Mouse (Mus musculus): Measurements from ENCODE around the gene Tfam. TPM values are rescaled to one million over a fixed set of nuclear protein-coding genes. Genes with fewer than 3 reads are reported as not detected.

Gene Tfam
- polyA plus RNA-seq, 1 experiment from 2014 or later: 116 TPM

- peak; percentile 69 for DNase-seq (ENCODE audit: low spot score)
Observed at GRCm38 (mm10) chr10:71225894-71226293, 12.2 kb downstream of the Tfam start.

GRCm38 (mm10) chr10:71223101-71223500, 15.0 kb downstream of the Tfam start:
- DNase-seq (ENCODE audit: low spot score): no peak

- DNase-seq (ENCODE audit: low spot score): no peak
Observed at GRCm38 (mm10) chr10:71222639-71223038, 15.4 kb downstream of the Tfam start.

- peak; percentile 71 for DNase-seq (ENCODE audit: low spot score)
Observed at GRCm38 (mm10) chr10:71218228-71218892, 19.7 kb downstream of the Tfam start.

- no peak for DNase-seq (ENCODE audit: low spot score)
Observed at GRCm38 (mm10) chr10:71215996-71216395, 22.1 kb downstream of the Tfam start.

DNA sequence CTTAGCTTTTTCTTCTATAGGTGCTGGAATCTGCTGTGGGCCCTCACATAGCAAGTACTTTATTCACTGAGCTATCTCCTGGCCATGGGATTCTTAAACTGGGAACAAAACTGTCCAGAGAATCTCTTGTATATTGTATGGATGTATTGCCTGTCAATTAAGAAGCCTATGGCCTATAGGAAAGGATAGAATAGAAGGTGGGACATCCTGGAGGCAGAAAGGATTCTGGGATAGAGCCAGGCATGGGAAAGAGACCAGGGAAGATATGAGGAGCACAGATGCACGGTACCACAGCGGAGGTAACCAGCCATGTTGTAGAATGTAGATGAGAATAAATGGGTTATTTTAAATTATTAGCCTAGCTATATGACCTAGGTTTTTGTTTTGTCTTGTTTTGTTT, 36.6 kb downstream of the Tfam start:
- DNase-seq (ENCODE audit: low spot score): no peak

DNA sequence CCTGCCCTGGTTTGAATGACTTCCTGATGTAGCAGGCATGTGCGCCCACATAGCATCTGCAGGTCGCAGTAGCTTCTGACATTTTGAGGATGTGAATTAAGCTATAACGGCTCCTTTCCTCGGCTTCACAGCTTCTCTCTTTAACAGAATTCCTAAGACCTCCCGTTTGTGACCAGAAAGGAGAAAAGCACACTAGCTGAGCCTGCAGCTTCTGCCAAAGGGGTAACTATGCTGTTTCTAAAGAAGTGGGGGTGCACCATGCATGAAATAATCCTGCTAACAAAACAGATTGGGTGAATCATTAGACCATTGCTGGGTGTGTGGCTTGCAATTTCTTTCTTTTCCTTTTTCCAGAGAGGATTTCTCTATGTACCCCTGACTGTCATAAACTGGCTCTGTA, 37.1 kb downstream of the Tfam start:
- DNase-seq (ENCODE audit: low spot score): no peak

- no peak for DNase-seq (ENCODE audit: low spot score)
Observed at GRCm38 (mm10) chr10:71198676-71199075, 39.4 kb downstream of the Tfam start.

GRCm38 (mm10) chr10:71197036-71197785, 40.9 kb downstream of the Tfam start:
- DNase-seq (ENCODE audit: low spot score): no peak

DNA sequence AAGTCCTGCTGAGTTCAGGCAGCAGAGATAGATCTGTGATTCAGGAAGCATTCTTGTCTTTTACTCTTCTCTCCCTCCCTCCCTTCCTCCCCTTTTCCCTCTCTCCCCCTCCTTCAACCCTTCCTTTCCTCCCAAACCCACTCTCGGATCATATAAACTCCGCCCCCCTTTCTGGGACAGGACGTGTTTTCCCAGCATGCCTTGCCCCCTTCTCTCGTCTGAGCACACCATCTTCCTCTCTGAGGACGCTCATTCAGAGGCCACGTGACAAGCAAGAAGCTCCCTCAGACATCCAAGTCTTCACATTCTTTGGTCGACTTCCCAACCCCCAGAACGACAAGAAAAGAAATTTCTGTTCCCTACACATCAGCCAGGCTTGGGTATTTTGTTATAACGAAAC, 42.6 kb downstream of the Tfam start:
- DNase-seq (ENCODE audit: low spot score): no peak

- no peak for DNase-seq (ENCODE audit: low spot score)
Observed at GRCm38 (mm10) chr10:71194713-71195112, 43.4 kb downstream of the Tfam start.

DNA sequence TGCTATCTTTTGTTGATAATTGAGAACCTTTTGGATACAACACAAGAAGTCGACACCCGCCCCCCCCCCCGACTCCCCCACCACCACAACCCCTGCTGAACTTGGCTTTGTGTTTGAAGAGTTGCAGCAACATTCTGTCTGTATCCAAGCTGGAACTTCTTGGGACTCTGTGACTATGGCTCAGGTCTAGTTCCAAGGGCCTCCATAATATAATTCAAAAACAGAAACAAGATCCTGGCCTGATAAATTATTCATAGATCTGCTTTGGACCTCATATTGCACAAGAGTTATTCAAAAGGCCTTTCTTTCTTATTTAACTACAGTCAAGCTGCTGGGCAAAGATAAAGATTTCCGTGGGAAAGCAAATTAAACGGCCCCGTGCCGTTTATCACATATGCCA, 44.8 kb downstream of the Tfam start:
- DNase-seq (ENCODE audit: low spot score): no peak

DNA sequence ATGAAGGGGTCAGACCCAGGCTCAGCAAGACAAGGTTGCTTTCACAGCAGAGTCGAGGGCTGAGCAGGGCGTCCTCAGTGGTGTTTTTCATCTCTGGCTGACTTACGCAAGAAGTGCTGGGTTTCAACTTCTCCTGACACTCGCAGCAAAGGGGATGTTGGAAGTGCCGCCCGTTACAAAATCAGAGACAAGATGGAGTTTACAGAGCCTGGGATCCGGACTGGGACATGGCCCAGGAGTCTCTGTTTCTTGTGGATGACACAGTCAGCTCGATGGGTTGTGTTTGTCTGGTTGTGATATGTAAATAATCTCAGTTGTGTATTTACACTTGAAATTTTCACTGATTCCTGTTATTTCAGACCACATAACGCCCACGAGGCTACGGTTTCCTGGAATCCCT, 45.2 kb downstream of the Tfam start:
- no peak for DNase-seq (ENCODE audit: low spot score)

GRCm38 (mm10) chr10:71188681-71189080, 49.4 kb downstream of the Tfam start:
- no peak for DNase-seq (ENCODE audit: low spot score)

DNA sequence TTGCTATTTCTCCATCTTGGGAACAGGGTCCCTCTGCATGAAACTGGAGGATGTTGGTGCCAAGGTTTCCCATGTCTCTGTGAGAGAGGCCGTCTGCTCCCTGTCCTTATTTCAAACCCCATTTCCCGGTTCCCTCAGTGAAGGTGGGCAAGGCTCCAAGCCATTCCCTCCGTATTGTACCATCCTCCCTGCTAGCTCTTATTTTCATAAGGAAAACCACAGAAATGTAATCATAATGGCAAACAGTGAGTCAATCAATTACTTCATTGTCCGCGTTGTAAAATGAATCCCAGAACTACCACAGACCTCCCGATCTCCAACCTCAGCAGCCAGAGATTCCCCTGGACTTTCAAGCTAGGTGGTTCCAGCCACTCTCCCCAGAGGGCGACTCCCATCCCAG, 53.0 kb downstream of the Tfam start:
- no peak for DNase-seq (ENCODE audit: low spot score)

DNA sequence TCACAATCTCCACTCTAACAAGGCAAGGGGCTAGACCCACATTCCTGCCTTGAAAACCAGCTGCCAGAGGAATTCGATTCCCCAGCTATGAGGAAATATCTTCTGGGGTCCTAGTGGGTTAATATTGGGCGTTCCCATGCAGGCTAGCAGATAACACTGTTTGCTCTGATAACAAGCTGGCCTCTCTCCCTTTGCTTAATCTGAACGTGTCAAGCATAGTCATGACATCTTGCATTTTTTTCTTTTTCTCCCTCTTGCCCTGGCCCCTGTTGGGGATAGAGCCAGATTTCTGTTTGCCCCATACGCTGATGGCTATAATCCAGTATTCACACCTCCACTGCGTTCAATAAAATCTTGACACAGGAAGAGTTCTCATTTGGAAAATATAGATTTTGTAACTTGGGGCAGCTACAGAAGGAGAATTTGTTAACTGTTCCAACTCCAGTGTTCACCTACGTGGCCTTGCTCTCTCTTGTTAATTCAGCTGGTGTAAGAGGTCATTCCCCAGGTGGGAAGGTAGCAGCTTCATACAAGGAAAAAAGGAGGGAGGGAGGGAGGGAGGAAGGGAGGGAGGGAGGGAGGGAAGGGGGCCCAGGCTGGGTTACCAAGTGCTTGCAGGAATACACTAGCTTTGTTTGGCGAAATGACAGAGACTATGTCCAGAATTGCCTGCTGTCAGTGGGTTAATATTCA, 54.6 kb downstream of the Tfam start:
- DNase-seq (ENCODE audit: low spot score): no peak

DNA sequence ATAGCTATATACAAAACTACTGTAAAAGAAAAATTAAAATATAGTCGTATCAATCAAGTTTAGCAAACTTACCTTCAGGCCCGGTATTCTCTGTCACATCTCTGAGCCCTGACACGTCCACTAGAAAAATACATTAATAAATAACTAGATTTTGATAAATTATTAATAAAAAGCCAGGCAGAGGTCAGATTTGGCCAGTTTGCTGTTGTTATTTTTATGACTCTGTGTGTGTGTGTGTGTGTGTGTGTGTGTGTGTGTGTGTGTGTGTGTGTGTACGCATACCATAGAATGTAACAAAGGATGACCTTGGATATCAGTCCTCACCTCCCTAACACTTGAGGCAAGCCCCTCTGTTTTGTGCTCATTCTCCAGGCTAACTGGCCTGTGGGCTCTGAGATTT, 56.1 kb downstream of the Tfam start:
- no peak for DNase-seq (ENCODE audit: low spot score)

GRCm38 (mm10) chr10:71181091-71181490, 57.0 kb downstream of the Tfam start:
- DNase-seq (ENCODE audit: low spot score): no peak

GRCm38 (mm10) chr10:71180057-71180456, 58.0 kb downstream of the Tfam start:
- DNase-seq (ENCODE audit: low spot score): no peak

- DNase-seq (ENCODE audit: low spot score): no peak
Observed at GRCm38 (mm10) chr10:71177201-71177600, 60.9 kb downstream of the Tfam start.

DNA sequence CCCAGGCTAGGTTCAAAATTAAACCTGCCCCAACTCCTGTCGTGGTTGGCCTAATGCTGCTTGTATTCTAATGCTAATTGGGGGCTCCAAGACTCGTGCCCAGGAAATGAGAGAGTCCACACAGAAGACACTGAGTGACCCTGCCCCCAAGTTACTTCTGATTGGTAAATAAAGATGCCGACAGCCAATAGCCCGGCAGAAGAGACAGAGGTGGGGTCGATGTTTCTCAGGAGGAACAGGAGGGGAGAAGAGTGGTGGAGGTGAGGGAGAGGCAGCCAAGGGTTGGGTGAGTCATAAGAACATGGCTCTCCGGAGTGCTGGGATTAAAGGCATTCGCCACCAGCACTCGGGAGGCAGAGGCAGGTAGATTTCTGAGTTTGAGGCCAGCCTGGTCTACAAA, 61.7 kb downstream of the Tfam start:
- no peak for DNase-seq (ENCODE audit: low spot score)
